Mouse (Mus musculus) naive thymus-derived CD4-positive, alpha-beta T cell, adult 2 months (primary cell): ENCODE results near the gene Il31.
A peak's percentile ranks its signal among the peaks of the same experiment; 100 is the strongest.
"Not testable (repeated sequence)": the region's sequence is repeated elsewhere in the genome, so short reads cannot be mapped to it uniquely, and the experiment has no call there.

Experiments
- DNase-seq: peaks from one replicate; pipeline ENCODE4 v3.0.0-alpha.2; 2011; ENCODE audit warnings: low read depth

Gene Il31

GRCm38 (mm10) chr5:123489112-123489785 is at the start of gene Il31, which contains the start of gene Lrrc43:
Gene Il31 (minus strand): TSS chr5:123489489.
Gene Lrrc43 (plus strand): TSS chr5:123489305.
- DNase-seq, result no peak

- DNase-seq, result no peak
These were observed 44.5 kb upstream of the Il31 start for GRCm38 (mm10) chr5:123533801-123534200.

GRCm38 (mm10) chr5:123530056-123530455 is 40.8 kb upstream of the Il31 start:
- no peak for DNase-seq

- no peak for DNase-seq
These were observed 39.4 kb upstream of the Il31 start for GRCm38 (mm10) chr5:123528641-123529040.

- DNase-seq, result no peak
These were observed 36.7 kb upstream of the Il31 start for GRCm38 (mm10) chr5:123525916-123526495.

- no peak for DNase-seq
These were observed 36.0 kb upstream of the Il31 start, which contains the start of gene Gm49027 for GRCm38 (mm10) chr5:123525281-123525680. Gene Gm49027 (minus strand): TSS chr5:123525488.

- DNase-seq, result no peak
These were observed 35.1 kb upstream of the Il31 start for GRCm38 (mm10) chr5:123524393-123524750.

- DNase-seq, result peak; percentile 99
These were observed 34.6 kb upstream of the Il31 start, which contains the start of gene Diablo for GRCm38 (mm10) chr5:123523692-123524392. Gene Diablo (minus strand): TSS chr5:123524176.

GRCm38 (mm10) chr5:123522166-123522565 is 32.9 kb upstream of the Il31 start:
- no peak for DNase-seq

- DNase-seq, result no peak
These were observed 32.3 kb upstream of the Il31 start for GRCm38 (mm10) chr5:123521621-123522020.

GRCm38 (mm10) chr5:123520666-123521065 is 31.4 kb upstream of the Il31 start:
- DNase-seq, result no peak

GRCm38 (mm10) chr5:123514871-123515270 is 25.6 kb upstream of the Il31 start:
- DNase-seq, result no peak

- DNase-seq, result no peak
These were observed 22.8 kb upstream of the Il31 start for GRCm38 (mm10) chr5:123512102-123512501.

- DNase-seq, result not testable (repeated sequence)
These were observed 22.1 kb upstream of the Il31 start for GRCm38 (mm10) chr5:123511426-123511825.

- DNase-seq, result no peak
These were observed 20.9 kb upstream of the Il31 start, which contains the start of gene B3gnt4 for GRCm38 (mm10) chr5:123510160-123510559. Gene B3gnt4 (plus strand): TSS chr5:123510460.

- peak; percentile 26 for DNase-seq
These were observed 19.6 kb upstream of the Il31 start for GRCm38 (mm10) chr5:123508921-123509320.

- DNase-seq, result peak; percentile 87
These were observed 18.8 kb upstream of the Il31 start for GRCm38 (mm10) chr5:123507936-123508723.

- DNase-seq, result no peak
These were observed 12.7 kb upstream of the Il31 start for GRCm38 (mm10) chr5:123501973-123502372.

GRCm38 (mm10) chr5:123499717-123500116 is 10.4 kb upstream of the Il31 start:
- peak; percentile 44 for DNase-seq

GRCm38 (mm10) chr5:123489935-123490334 is 646 bp upstream of the Il31 start:
- no peak for DNase-seq

- DNase-seq, result no peak
These were observed 1.5 kb downstream of the Il31 start for GRCm38 (mm10) chr5:123487659-123488395.
